Mouse (Mus musculus) neural tube, embryonic 13.5 days (tissue): Measurements from ENCODE around the gene Gm20388. TPM values are rescaled to one million over a fixed set of nuclear protein-coding genes. Genes with fewer than 3 reads are reported as not detected.

Experiments
- ATAC-seq: fragments of 200-750 bp; cut with Nextera tagmentation; 2 replicates; pipeline ENCODE4 v1.8.0; 2017; ENCODE audit warnings: low read depth, mild to moderate bottlenecking, moderate TSS enrichment, moderate library complexity
- H3K27ac ChIP-seq: fragments of 300-500 bp; sonication (generic); replicated peaks from 2 replicates; pipeline ENCODE4 v1.5.1; 2015; ENCODE audit warnings: moderate library complexity, mild to moderate bottlenecking, inconsistent platforms
- H3K27me3 ChIP-seq: fragments of 300-500 bp; sonication (generic); 2 replicates; pipeline ENCODE4 v1.6.1; 2015; ENCODE audit warnings: mild to moderate bottlenecking, inconsistent platforms
- H3K36me3 ChIP-seq: fragments of 300-500 bp; sonication (generic); 2 replicates; pipeline ENCODE4 v1.6.1; 2015; ENCODE audit warnings: mild to moderate bottlenecking, inconsistent platforms
- H3K4me1 ChIP-seq: fragments of 300-500 bp; sonication (generic); replicated peaks from 2 replicates; pipeline ENCODE4 v1.6.1; 2015; ENCODE audit warnings: inconsistent platforms
- H3K4me2 ChIP-seq: fragments of 300-500 bp; sonication (generic); 2 replicates; pipeline ENCODE4 v1.6.1; 2015; ENCODE audit warnings: inconsistent platforms, mild to moderate bottlenecking, moderate library complexity
- H3K4me3 ChIP-seq: fragments of 300-500 bp; sonication (generic); 2 replicates; pipeline ENCODE4 v1.5.1; 2015; ENCODE audit warnings: mild to moderate bottlenecking, inconsistent platforms
- H3K9ac ChIP-seq: fragments of 300-500 bp; sonication (generic); 2 replicates; pipeline ENCODE4 v1.6.1; 2015; ENCODE audit warnings: moderate library complexity, mild to moderate bottlenecking, inconsistent platforms
- H3K9me3 ChIP-seq: fragments of 300-500 bp; sonication (generic); 2 replicates; pipeline ENCODE4 v1.6.1; 2016; ENCODE audit warnings: inconsistent platforms
- WGBS: fragments of 180-500 bp; shearing (Covaris S2); methylation state at CpG from one replicate; pipeline ENCODE4 v1.1.7; 2015; 5-methylcytosine and 5-hydroxymethylcytosine counted together
- polyA plus RNA-seq: library from polyadenylated mRNA; unstranded; fragments of >200 nt; fragmentation: Nextera tagmentation; extraction: Ambion mirVana; gene quantifications from 2 replicates; pipeline ENCODE4 v1.2.1, GENCODE M21; 2015

The Gm20388 gene
- polyA plus RNA-seq, 1 experiment from 2014 or later = 0.27 TPM

DNA sequence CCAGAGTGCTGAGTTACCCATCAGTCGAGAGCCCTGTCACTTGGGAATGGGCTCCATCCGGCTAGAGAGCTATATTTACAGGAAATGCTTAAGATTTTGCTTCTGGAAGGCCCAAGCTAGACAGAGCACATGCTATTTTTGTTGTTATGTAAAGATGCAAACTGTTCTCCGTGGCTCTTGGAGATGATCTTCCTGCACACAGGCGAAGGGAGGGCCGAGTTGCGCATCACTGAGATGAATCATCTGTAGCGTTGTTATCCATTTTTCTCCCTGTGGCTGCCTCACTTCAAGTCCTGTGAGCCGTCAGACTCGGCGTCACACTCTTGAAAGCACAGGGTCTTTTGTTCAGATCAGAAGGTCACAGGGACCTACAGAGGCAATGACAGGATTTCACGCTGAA is 3963.7 kb downstream of the Gm20388 start:
- Histone ChIP-seq H3K9ac (no peak overlapping the region), H3K36me3 (no peaks in the 10 kb centered on the region), H3K4me1 (0 out of 2 replicates have a peak, but pooled peaks cover 5% of the 10 kb centered on the region), H3K4me3 (no peak overlapping the region), H3K27ac (no peak overlapping the region), H3K27me3 (no peaks in the 10 kb centered on the region), H3K4me2 (no peak overlapping the region), H3K9me3 (no peaks in the 10 kb centered on the region)
- ATAC-seq = no peak
- 80% methylated on average over 11 of the region's 11 CpGs for WGBS

DNA sequence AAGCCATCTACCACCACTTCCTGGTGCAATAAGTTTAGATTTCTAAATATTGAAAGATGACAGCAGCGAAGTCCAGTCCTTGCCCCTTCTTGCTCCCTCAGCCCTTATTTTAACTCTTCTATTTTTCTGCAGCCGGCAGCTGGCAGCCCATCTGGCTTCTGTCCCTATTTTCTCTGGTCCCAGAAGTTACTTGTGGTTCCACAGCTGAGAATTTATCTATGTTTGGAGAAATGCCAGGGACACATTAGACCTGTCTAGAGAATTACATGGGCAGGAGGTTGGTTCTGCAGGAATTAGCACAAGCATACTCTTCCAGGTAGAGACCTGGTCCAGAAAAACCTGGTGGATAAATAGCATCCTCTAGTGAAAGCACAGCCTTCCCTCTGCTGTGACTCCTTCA is 3967.2 kb downstream of the Gm20388 start:
- Histone ChIP-seq H3K36me3 (no peaks in the 10 kb centered on the region), H3K4me2 (no peak overlapping the region), H3K4me3 (no peak overlapping the region), H3K9me3 (no peaks in the 10 kb centered on the region), H3K27ac (no peak overlapping the region), H3K27me3 (no peaks in the 10 kb centered on the region), H3K9ac (no peak overlapping the region), H3K4me1 (0 out of 2 replicates have a peak, but pooled peaks cover 10% of the 10 kb centered on the region)
- no peak for ATAC-seq
- 67% methylated on average over 2 of the region's 2 CpGs for WGBS

GRCm38 (mm10) chr8:123880271-123880670 is 3969.6 kb downstream of the Gm20388 start:
- H3K9me3 ChIP-seq = no peaks in the 10 kb centered on the region
- H3K27me3 ChIP-seq = peaks cover 15% of the 10 kb centered on the region
- H3K36me3 ChIP-seq = no peaks in the 10 kb centered on the region
- WGBS = 65% methylated on average over 10 of the region's 10 CpGs
- H3K27ac ChIP-seq = no peak overlapping the region
- H3K9ac ChIP-seq = no peak overlapping the region
- peaks cover 26% of the 10 kb centered on the region for H3K4me1 ChIP-seq
- H3K4me2 ChIP-seq = no peak overlapping the region
- no peak overlapping the region for H3K4me3 ChIP-seq
- no peak for ATAC-seq

DNA sequence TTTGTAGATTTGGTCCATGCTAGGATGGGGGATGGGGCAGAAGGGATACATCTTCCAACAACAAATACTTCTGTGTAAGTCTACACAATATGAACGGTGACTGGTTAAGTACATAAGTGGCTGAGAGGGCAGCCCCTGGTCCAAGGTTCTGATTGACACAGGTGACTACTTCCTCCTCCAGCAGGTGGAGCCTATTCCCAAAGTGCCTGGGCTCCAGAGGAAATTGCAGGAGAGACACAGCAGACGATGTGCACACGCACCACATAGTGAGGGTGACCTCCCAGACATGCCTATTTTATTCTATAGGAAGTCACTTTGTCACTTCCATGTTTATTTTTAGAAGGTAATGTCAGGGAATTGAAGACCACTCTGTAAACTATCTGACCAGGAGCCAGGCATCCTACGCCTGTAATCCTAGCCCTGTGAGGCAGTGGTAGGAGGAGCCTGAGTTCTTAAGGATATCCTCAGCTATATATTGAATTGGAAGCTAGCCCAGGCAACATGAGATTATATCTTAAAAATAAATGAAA is 3970.2 kb downstream of the Gm20388 start:
- Histone ChIP-seq H3K36me3 (no peaks in the 10 kb centered on the region), H3K9me3 (no peaks in the 10 kb centered on the region), H3K27ac (no peak overlapping the region), H3K9ac (no peak overlapping the region), H3K4me2 (no peak overlapping the region), H3K4me1 (peaks cover 26% of the 10 kb centered on the region), H3K4me3 (no peak overlapping the region), H3K27me3 (peaks cover 18% of the 10 kb centered on the region)
- ATAC-seq = no peak
- 53% methylated on average over 4 of the region's 4 CpGs for WGBS

DNA sequence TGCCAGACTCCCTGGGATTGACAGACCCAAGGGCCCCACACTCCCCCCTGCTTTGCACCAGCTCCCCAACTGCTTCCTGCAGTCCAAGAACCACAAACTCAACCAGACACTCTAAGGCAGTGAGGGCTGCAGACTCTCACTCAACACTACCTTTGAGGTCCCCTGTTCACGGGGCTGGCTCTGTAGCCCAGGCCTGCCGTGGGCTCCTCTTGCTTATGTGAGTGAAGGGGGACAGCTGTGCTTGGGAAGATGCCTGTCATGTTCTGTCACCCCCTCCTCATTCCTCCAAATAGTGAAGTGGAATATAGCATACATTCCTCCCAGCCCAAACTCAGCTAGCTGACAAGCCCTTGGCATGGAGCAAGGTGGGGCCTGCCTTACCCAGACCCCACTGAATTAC is 3971.8 kb downstream of the Gm20388 start:
- no peak overlapping the region for H3K9ac ChIP-seq
- ATAC-seq = no peak
- H3K27me3 ChIP-seq = peaks cover 22% of the 10 kb centered on the region
- no peak overlapping the region for H3K4me2 ChIP-seq
- H3K9me3 ChIP-seq = no peaks in the 10 kb centered on the region
- no peaks in the 10 kb centered on the region for H3K36me3 ChIP-seq
- WGBS = 79% methylated on average over 2 of the region's 2 CpGs
- no peak overlapping the region for H3K4me3 ChIP-seq
- H3K27ac ChIP-seq = no peak overlapping the region
- H3K4me1 ChIP-seq = peaks cover 26% of the 10 kb centered on the region

GRCm38 (mm10) chr8:123883094-123883493 is 3972.5 kb downstream of the Gm20388 start:
- Histone ChIP-seq H3K4me2 (no peak overlapping the region), H3K4me1 (peaks cover 26% of the 10 kb centered on the region), H3K27ac (no peak overlapping the region), H3K4me3 (no peak overlapping the region), H3K9ac (no peak overlapping the region), H3K27me3 (peaks cover 23% of the 10 kb centered on the region), H3K9me3 (no peaks in the 10 kb centered on the region), H3K36me3 (no peaks in the 10 kb centered on the region)
- ATAC-seq = no peak
- 79% methylated on average over 4 of the region's 4 CpGs for WGBS

- Histone ChIP-seq H3K27ac (peak overlapping the region; percentile 76), H3K9ac (peak overlapping the region; percentile 49), H3K4me1 (peaks cover 21% of the 10 kb centered on the region), H3K9me3 (no peaks in the 10 kb centered on the region), H3K36me3 (no peaks in the 10 kb centered on the region), H3K4me2 (peak overlapping the region; percentile 32), H3K27me3 (peaks cover 41% of the 10 kb centered on the region), H3K4me3 (no peak overlapping the region)
- 7% methylated on average over 13 of the region's 14 CpGs for WGBS
- ATAC-seq = peak; percentile 81
Observed at GRCm38 (mm10) chr8:123884721-123885565, 3974.3 kb downstream of the Gm20388 start.

DNA sequence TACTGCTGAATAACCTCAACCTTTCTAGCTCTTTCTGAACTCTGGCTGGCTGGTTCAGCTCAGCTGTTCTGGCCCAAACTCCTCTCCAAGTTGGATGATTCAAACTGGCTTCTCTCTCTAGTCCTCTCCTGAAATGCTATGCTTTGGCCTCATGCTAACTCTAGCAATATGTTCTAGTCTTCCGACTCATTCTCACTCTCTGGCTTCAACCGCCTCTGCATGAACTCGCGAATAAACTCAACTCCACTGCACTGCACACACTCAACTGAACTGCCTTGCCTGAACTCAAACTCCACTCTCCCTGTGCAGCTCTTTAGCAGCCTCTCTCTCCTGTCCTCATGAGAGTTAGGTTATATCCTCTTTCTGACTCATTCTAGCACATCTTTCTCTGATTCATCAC is 3976.5 kb downstream of the Gm20388 start:
- Histone ChIP-seq H3K27ac (no peak overlapping the region), H3K9ac (no peak overlapping the region), H3K9me3 (no peaks in the 10 kb centered on the region), H3K36me3 (no peaks in the 10 kb centered on the region), H3K27me3 (peaks cover 63% of the 10 kb centered on the region), H3K4me3 (no peak overlapping the region), H3K4me1 (peaks cover 28% of the 10 kb centered on the region), H3K4me2 (no peak overlapping the region)
- WGBS = 94% methylated on average over 4 of the region's 4 CpGs
- no peak for ATAC-seq

GRCm38 (mm10) chr8:123887956-123888355 is 3977.3 kb downstream of the Gm20388 start:
- H3K27ac ChIP-seq = no peak overlapping the region
- no peak overlapping the region for H3K4me2 ChIP-seq
- H3K9me3 ChIP-seq = no peaks in the 10 kb centered on the region
- H3K4me3 ChIP-seq = no peak overlapping the region
- H3K27me3 ChIP-seq = peaks cover 71% of the 10 kb centered on the region
- no peak overlapping the region for H3K9ac ChIP-seq
- WGBS = 78% methylated on average over 2 of the region's 2 CpGs
- H3K4me1 ChIP-seq = peaks cover 36% of the 10 kb centered on the region
- ATAC-seq = no peak
- H3K36me3 ChIP-seq = no peaks in the 10 kb centered on the region

- no peak for ATAC-seq
- H3K27me3 ChIP-seq = peaks cover 75% of the 10 kb centered on the region
- no peak overlapping the region for H3K9ac ChIP-seq
- H3K4me1 ChIP-seq = peaks cover 26% of the 10 kb centered on the region
- WGBS = 60% methylated on average over 4 of the region's 4 CpGs
- H3K36me3 ChIP-seq = no peaks in the 10 kb centered on the region
- no peaks in the 10 kb centered on the region for H3K9me3 ChIP-seq
- H3K27ac ChIP-seq = no peak overlapping the region
- no peak overlapping the region for H3K4me2 ChIP-seq
- H3K4me3 ChIP-seq = no peak overlapping the region
Observed at GRCm38 (mm10) chr8:123889797-123890196, 3979.2 kb downstream of the Gm20388 start.

GRCm38 (mm10) chr8:123891271-123891670 is 3980.6 kb downstream of the Gm20388 start:
- no peak for ATAC-seq
- Histone ChIP-seq H3K36me3 (no peaks in the 10 kb centered on the region), H3K4me1 (peaks cover 21% of the 10 kb centered on the region), H3K9me3 (no peaks in the 10 kb centered on the region), H3K4me2 (peak overlapping the region; percentile 65), H3K27ac (0 out of 2 replicates have a peak overlapping the region, but pooled peaks have one; percentile 64), H3K4me3 (peak overlapping the region; percentile 44), H3K9ac (peak overlapping the region; percentile 70), H3K27me3 (peaks cover 83% of the 10 kb centered on the region)
- WGBS = under 1% methylated on average over 11 of the region's 11 CpGs

DNA sequence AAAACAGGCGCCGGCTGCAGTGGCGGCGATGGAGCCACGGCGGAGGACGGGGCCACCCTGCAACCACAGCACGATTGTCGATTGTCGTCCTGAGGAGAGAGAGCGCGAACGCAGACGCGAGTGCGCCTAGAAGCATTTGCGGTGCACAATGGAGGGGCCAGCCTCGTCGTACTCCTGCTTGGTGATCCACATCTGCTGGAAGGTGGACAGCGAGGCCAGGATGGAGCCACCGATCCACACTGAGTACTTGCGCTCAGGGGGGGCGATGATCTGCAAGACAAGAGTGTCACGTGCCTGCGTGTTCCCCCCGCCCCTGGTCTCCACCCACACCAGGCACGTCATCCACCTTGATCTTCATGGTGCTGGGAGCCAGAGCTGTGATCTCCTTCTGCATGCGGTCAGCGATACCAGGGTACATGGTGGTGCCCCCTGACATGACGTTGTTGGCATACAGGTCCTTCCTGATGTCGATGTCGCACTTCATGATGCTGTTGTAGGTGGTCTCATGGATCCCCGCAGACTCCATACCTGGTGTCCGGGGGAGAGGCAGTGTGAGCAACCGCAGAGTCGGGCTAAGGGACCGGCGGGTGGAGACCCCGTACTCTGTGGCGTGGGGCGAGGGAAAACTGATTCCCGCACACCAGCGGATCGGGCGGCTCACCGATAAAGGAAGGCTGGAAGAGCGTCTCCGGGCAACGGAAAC is 3981.4 kb downstream of the Gm20388 start:
- Histone ChIP-seq H3K36me3 (no peaks in the 10 kb centered on the region), H3K9ac (peak overlapping the region; percentile 70), H3K9me3 (no peaks in the 10 kb centered on the region), H3K27ac (peak overlapping the region; percentile 64), H3K4me2 (peak overlapping the region; percentile 65), H3K4me3 (peak overlapping the region; percentile 44), H3K27me3 (peaks cover 87% of the 10 kb centered on the region), H3K4me1 (peaks cover 21% of the 10 kb centered on the region)
- WGBS = under 1% methylated on average over 49 of the region's 49 CpGs
- peak; percentile 83 for ATAC-seq
